In genomic region chr9:21408624-21409023, GRCm38 (mm10) we compare ENCODE assay signal across 10 mouse cellular contexts.
"Had no signal": no experiment of that assay in that cellular context is flagged by ENCODE, and none has a peak within 500 bp of the region (broad histone marks: within the 10 kb centered on the region; RNA-seq: fewer than 3 reads in every experiment).

No protein-coding gene starts in this region.

- H3K9ac ChIP-seq: liver, embryonic 12.5 days; liver, embryonic 14.5 days; lung, embryonic 14.5 days; neural tube, embryonic 12.5 days had no signal

- H3K27me3 ChIP-seq: liver, embryonic 12.5 days; neural tube, embryonic 12.5 days had no signal

- DNase-seq: right cerebral cortex, postnatal 25 days; spleen, adult 18-20 months; thymus, adult 18-20 months; thymus, postnatal 36 days had no signal

- H3K27ac ChIP-seq: liver, embryonic 12.5 days; liver, embryonic 14.5 days; midbrain, embryonic 10.5 days; neural tube, embryonic 12.5 days had no signal

- H3K9me3 ChIP-seq: liver, embryonic 12.5 days; midbrain, embryonic 10.5 days; neural tube, embryonic 12.5 days had no signal

- ATAC-seq: liver, embryonic 12.5 days; midbrain, embryonic 16.5 days had no signal

- H3K4me3 ChIP-seq: liver, embryonic 12.5 days; midbrain, embryonic 10.5 days; neural tube, embryonic 12.5 days had no signal

- H3K4me2 ChIP-seq: liver, embryonic 12.5 days; lung, embryonic 14.5 days; neural tube, embryonic 12.5 days had no signal
